Mouse (Mus musculus): ENCODE results near the gene Vgll4.

DNA sequence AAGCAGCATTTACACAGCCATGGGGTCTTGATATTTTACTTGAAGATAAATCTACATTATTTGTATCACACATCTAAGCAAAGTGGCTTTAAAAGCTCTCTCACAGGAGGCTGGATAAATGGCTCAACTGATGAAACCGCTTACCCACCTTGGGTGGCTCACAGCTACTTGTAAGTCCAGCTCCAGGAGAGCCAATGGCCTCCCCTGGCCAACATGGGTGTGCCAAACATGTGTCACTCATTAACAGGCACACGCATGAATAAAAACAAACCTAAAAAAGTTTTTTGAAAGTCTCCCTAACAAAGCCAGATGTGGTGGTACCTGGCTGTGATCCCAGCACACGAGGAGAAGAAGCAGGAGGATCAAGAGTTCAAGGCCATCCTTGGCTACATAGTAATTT is 34.4 kb downstream of the Vgll4 start:
- TF ChIP-seq CTCF (IDR thresholded peaks at IDR 0.05; ENCODE audit: borderline replicate concordance, insufficient read depth, low read length) (no peak), POLR2A (IDR thresholded peaks at IDR 0.05; ENCODE audit: low read depth, low read length) (no peak)
